Mouse (Mus musculus) heart, embryonic 14.5 days (tissue): ENCODE results near the gene Cacnb3. TPM values are rescaled to one million over a fixed set of nuclear protein-coding genes. Genes with fewer than 3 reads are reported as not detected.

ENCODE experiments used
- ATAC-seq: fragments of 200-750 bp; cut with Nextera tagmentation; 2 replicates; pipeline ENCODE4 v1.8.0; 2017; ENCODE audit warnings: low read depth, moderate TSS enrichment; ENCODE audit not compliant: insufficient number of reproducible peaks, insufficient read depth, low FRiP score
- H3K27ac ChIP-seq, 2 experiments: fragments of 200-500 bp in 1 of 2; fragments of 300-500 bp in 1 of 2; sonication (generic) in 1 of 2; replicated peaks in 1 of 2; 2 replicates each; pipeline ENCODE4 v1.5.1; 2012 to 2014; ENCODE audit warnings: low read depth in 2 of 2, low read length in 2 of 2, control low read depth in 1 of 2, mild to moderate bottlenecking in 1 of 2, mixed read lengths in 1 of 2; ENCODE audit not compliant: control insufficient read depth in 1 of 2, insufficient read depth in 1 of 2
- H3K27me3 ChIP-seq: fragments of 300-500 bp; sonication (generic); 2 replicates; pipeline ENCODE4 v1.6.1; 2014; ENCODE audit warnings: mild to moderate bottlenecking, low read length, control low read depth; ENCODE audit not compliant: control insufficient read depth, insufficient read depth
- H3K36me3 ChIP-seq: fragments of 300-500 bp; sonication (generic); 2 replicates; pipeline ENCODE4 v1.6.1; 2014; ENCODE audit warnings: mild to moderate bottlenecking, control low read depth, low read length, mixed read lengths; ENCODE audit not compliant: control insufficient read depth, insufficient read depth
- H3K4me1 ChIP-seq, 2 experiments: fragments of 200-500 bp in 1 of 2; fragments of 300-500 bp in 1 of 2; sonication (generic) in 1 of 2; 2 replicates each; pipeline ENCODE4 v1.6.1; 2012 to 2014; ENCODE audit warnings: low read length in 2 of 2, control low read depth in 1 of 2, mixed read lengths in 1 of 2; ENCODE audit not compliant: control insufficient read depth in 2 of 2, insufficient read depth in 2 of 2
- H3K4me2 ChIP-seq: fragments of 300-500 bp; sonication (generic); 2 replicates; pipeline ENCODE4 v1.6.1; 2014; ENCODE audit warnings: mild to moderate bottlenecking, low read length
- H3K4me3 ChIP-seq, 2 experiments: fragments of 200-500 bp in 1 of 2; fragments of 300-500 bp in 1 of 2; sonication (generic) in 1 of 2; 2 replicates each; pipeline ENCODE4 v1.5.1; 2012 to 2014; ENCODE audit warnings: low read length in 2 of 2, mild to moderate bottlenecking in 2 of 2, control low read depth in 1 of 2, low read depth in 1 of 2, moderate library complexity in 1 of 2; ENCODE audit not compliant: control insufficient read depth in 1 of 2, insufficient read depth in 1 of 2
- H3K9ac ChIP-seq: fragments of 300-500 bp; sonication (generic); 2 replicates; pipeline ENCODE4 v1.6.1; 2014; ENCODE audit warnings: mild to moderate bottlenecking, low read length
- H3K9me3 ChIP-seq: fragments of 300-500 bp; sonication (generic); 2 replicates; pipeline ENCODE4 v1.6.1; 2016; ENCODE audit warnings: low read length, control low read depth; ENCODE audit not compliant: control insufficient read depth
- WGBS: fragments of 180-500 bp; shearing (Covaris S2); extraction: QIAGEN DNeasy Blood & Tissue Kit; methylation state at CpG from one replicate; pipeline ENCODE4 v1.1.7; 2014; 5-methylcytosine and 5-hydroxymethylcytosine counted together
- polyA plus RNA-seq: library from polyadenylated mRNA; unstranded; fragments of >200 nt; fragmentation: Nextera tagmentation; extraction: Ambion mirVana; gene quantifications from 2 replicates; pipeline ENCODE4 v1.2.1, GENCODE M21; 2014

The Cacnb3 gene
- polyA plus RNA-seq, 1 experiment from 2014 or later: 6.6 TPM

DNA sequence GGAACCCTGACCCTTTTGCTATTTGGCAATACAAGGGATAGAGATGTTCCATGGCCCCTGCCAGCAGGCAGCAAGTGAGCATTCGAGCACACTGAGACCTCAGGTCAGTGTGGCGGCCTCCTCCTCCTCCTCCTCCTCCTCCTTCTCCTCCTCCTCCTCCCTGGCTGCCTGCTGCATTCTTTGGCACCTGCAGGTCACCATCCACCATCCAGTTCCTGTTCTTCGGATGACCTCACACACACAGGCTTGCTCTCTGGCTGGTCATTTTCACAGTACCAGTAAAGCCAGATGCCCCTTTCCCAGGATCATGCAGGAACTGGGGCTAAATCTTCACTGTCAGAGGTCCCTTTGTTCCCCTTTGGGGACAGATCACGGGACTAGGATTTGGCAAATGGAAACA is 39.2 kb upstream of the Cacnb3 start:
- Histone ChIP-seq H3K27ac (no peak overlapping the region), H3K36me3 (peaks cover 89% of the 10 kb centered on the region)

DNA sequence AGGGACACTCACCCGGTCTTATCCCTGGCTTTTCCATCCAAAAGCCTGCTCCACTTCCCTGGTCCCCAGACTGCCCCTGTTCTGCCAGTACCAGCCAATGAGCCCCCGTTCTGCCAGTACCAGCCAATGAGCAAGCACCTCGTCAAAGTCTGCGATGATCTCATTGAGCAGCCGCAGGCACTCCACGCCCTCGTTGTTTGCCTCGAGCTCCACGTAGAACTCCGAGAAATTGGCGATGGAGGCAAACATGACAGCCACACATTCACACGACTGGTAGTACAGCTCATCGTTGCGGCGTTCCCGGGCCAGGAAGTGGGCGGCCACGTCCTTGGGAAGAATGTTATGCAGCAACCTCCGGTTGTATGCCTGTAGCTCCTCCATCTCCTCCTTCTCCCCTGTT is 36.4 kb upstream of the Cacnb3 start:
- ATAC-seq: no peak

More for the DNA sequence above, 39.2 kb upstream of the Cacnb3 start:
- Histone ChIP-seq H3K4me2 (no peak overlapping the region), H3K4me3 (no peak overlapping the region), H3K9ac (no peak overlapping the region), H3K27me3 (no peaks in the 10 kb centered on the region), H3K9me3 (no peaks in the 10 kb centered on the region), H3K4me1 (no peaks in the 10 kb centered on the region)
- no peak for ATAC-seq
- 78% methylated on average over 4 of the region's 4 CpGs for WGBS

DNA sequence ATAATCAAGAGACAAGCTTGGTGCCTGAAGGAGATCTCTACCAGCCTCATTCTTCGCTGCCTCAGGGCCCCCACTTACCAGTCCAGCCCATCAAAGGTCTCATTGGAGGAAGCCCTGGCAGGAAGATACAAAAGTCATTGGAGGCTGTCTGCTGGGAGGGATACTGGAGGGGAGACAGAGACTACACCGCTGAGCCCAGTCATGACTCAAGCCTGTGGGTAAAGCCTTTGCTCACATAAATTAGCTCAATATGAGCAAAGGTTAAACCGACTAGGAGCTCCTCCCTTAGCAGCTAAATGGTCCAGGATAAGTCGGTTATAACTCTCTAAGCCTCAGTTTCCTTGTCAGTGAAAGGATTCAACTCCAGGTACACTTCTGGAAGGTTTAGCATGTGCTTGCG is 35.6 kb upstream of the Cacnb3 start:
- H3K4me2 ChIP-seq: no peak overlapping the region

More for the DNA sequence above, 36.4 kb upstream of the Cacnb3 start:
- no peak overlapping the region for H3K27ac ChIP-seq
- no peaks in the 10 kb centered on the region for H3K4me1 ChIP-seq
- no peak overlapping the region for H3K4me3 ChIP-seq
- H3K27me3 ChIP-seq: no peaks in the 10 kb centered on the region
- H3K4me2 ChIP-seq: no peak overlapping the region
- H3K36me3 ChIP-seq: peaks cover 100% of the 10 kb centered on the region
- H3K9me3 ChIP-seq: no peaks in the 10 kb centered on the region
- H3K9ac ChIP-seq: no peak overlapping the region
- WGBS: 76% methylated on average over 19 of the region's 19 CpGs

DNA sequence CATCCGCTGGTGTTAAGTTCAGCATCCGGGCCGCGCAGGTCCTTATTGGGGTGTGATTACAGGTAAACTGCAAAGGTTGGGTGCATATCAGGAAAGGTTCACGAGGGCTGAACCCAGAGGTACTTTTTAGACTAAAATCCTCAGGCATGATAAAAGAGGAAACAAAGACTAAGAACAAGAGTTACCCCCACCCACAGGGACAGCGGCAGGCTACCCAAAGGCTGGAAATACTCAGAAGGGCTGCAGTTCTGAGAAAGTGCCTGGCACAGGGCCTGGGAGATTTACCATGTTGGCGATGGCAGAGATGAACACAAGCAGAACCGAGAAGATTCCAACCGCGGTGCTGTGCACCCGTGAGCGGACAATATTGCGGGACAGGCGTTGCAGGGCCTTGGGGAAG is 34.0 kb upstream of the Cacnb3 start:
- H3K9ac ChIP-seq: no peak overlapping the region
- H3K4me1 ChIP-seq: peaks cover 14 to 19% of the 10 kb centered on the region in 2 experiments
- no peak overlapping the region for H3K27ac ChIP-seq
- 92% methylated on average over 14 of the region's 14 CpGs for WGBS
- H3K9me3 ChIP-seq: no peaks in the 10 kb centered on the region
- peaks cover 100% of the 10 kb centered on the region for H3K36me3 ChIP-seq
- no peaks in the 10 kb centered on the region for H3K27me3 ChIP-seq
- ATAC-seq: no peak
- no peak overlapping the region for H3K4me3 ChIP-seq
- no peak overlapping the region for H3K4me2 ChIP-seq

More for the DNA sequence above, 35.6 kb upstream of the Cacnb3 start:
- H3K9ac ChIP-seq: no peak overlapping the region
- peaks cover 100% of the 10 kb centered on the region for H3K36me3 ChIP-seq
- no peak overlapping the region for H3K27ac ChIP-seq
- 88% methylated on average over 5 of the region's 5 CpGs for WGBS
- no peak for ATAC-seq
- no peaks in the 10 kb centered on the region for H3K27me3 ChIP-seq
- H3K4me1 ChIP-seq: peaks cover under 1 to 4% of the 10 kb centered on the region in 2 experiments; a peak in 2 of 4 replicates
- no peaks in the 10 kb centered on the region for H3K9me3 ChIP-seq
- H3K4me3 ChIP-seq: no peak overlapping the region

DNA sequence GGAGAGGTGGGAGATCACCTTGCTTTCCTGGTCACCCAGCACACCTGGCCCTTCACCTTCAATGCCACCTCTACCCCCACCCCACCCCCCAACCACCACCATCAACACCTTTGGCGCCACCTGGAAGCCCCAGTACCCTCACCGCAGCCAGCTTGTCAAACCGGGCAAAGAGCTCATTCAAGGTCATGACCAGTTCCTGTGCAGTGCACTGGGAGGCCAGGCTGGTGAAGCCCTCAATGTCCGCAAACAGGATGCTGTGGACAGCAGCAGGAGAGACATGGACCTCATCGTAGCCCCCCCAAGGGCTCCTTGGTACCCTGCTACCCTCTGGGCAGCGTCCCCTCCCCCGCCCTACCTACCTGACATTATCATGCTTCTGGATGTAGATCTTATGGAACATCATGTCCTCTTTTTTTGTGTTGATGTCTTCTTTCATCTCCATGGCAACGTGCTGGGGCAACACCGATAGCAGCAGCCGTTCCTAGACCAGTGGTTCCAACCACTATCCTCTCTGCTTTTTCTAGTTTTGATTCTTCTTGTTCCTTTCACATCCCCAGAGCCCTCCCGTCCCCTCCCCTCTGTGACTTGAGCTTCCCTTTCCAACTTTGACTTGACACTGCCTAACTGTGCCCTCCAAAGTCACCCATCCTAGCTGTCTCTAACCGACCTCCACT is 30.5 kb upstream of the Cacnb3 start:
- Histone ChIP-seq H3K9me3 (no peaks in the 10 kb centered on the region), H3K27ac (no peak overlapping the region), H3K9ac (no peak overlapping the region; the same call in 1 of the 2 replicates), H3K4me3 (no peak overlapping the region), H3K4me2 (peak overlapping the region; percentile 90; the same call in 1 of the 2 replicates), H3K36me3 (peaks cover 96% of the 10 kb centered on the region), H3K27me3 (no peaks in the 10 kb centered on the region), H3K4me1 (peaks cover 48 to 54% of the 10 kb centered on the region in 2 experiments)
- no peak for ATAC-seq
- WGBS: 68% methylated on average over 12 of the region's 12 CpGs

DNA sequence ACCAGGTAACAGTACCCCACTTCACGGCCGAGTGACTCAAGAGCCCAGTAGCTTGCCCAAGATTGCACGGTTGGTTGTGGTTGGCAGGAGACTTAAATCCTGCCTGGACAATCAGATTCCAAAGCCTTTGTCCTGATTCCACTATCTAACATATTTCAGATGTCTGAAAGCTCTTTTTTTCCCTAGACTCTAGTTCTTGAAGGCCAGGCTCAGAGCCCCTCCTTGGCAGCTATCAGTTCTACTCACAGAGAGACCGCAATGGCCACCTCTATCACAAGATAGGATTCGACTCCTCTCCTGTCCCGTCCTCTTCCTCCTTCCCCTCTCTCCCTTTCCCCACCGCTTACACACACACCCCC is 28.8 kb upstream of the Cacnb3 start:
- peak overlapping the region; percentile 45 to 56 for H3K4me3 ChIP-seq
- ATAC-seq: no peak
- WGBS: 14% methylated on average over 7 of the region's 7 CpGs
- H3K9ac ChIP-seq: peak overlapping the region; percentile 80
- H3K9me3 ChIP-seq: no peaks in the 10 kb centered on the region
- H3K4me2 ChIP-seq: peak overlapping the region; percentile 90
- no peaks in the 10 kb centered on the region for H3K27me3 ChIP-seq
- H3K4me1 ChIP-seq: peaks cover 57 to 69% of the 10 kb centered on the region in 2 experiments
- peaks cover 79% of the 10 kb centered on the region for H3K36me3 ChIP-seq
- H3K27ac ChIP-seq: peak overlapping the region; percentile 92 to 98

DNA sequence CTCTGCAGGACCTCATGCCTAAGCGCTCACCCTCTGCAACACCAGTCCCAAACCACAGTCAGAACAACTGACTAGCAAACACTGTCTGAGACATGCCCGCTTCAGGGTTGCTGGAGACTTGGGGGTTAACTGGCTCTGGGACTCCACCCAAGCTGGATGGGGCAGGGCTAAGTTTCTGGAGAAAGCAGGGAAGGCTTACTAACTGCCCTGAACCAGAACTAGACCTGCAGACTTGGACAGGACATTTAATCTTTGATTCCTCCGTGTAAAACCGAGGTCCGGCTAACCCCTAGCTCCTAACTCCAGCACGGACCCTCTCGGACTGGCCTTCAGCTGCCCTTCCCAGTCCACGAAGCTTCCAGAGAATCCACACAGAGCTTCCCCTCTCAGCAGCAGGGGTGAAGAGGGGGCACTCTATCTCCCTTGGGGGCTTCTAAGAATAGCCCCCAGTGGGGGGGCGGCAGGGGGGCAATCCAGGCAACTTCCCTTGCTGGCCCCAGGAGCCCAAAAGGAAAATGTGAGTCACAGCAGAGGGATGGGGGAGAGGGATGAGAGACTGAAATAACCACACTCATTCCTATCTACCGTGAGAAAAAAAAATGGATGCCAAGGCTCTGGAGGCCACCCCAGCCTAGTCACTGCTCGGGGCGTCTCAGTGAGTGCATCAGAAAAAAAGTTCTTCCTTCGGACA is 28.3 kb upstream of the Cacnb3 start:
- peaks cover 74% of the 10 kb centered on the region for H3K36me3 ChIP-seq
- peaks cover 60 to 74% of the 10 kb centered on the region in 2 experiments for H3K4me1 ChIP-seq
- peak; percentile 58 for ATAC-seq

More for the DNA sequence above, 28.3 kb upstream of the Cacnb3 start:
- peak overlapping the region; percentile 45 to 56 for H3K4me3 ChIP-seq
- 6% methylated on average over 13 of the region's 13 CpGs for WGBS
- H3K9me3 ChIP-seq: no peaks in the 10 kb centered on the region
- peak overlapping the region; percentile 80 for H3K9ac ChIP-seq
- peak overlapping the region; percentile 90 for H3K4me2 ChIP-seq
- H3K27me3 ChIP-seq: no peaks in the 10 kb centered on the region
- H3K27ac ChIP-seq: peak overlapping the region; percentile 92 to 98
